Mouse (Mus musculus) frontal cortex, postnatal 14 days (tissue): ENCODE results near the gene Apba1.

Source experiments
- DNase-seq, 2 experiments: peaks; one replicate each; pipeline ENCODE4 v3.0.0; 2022; ENCODE audit warnings: low spot score in 2 of 2

Apba1 gene

DNA sequence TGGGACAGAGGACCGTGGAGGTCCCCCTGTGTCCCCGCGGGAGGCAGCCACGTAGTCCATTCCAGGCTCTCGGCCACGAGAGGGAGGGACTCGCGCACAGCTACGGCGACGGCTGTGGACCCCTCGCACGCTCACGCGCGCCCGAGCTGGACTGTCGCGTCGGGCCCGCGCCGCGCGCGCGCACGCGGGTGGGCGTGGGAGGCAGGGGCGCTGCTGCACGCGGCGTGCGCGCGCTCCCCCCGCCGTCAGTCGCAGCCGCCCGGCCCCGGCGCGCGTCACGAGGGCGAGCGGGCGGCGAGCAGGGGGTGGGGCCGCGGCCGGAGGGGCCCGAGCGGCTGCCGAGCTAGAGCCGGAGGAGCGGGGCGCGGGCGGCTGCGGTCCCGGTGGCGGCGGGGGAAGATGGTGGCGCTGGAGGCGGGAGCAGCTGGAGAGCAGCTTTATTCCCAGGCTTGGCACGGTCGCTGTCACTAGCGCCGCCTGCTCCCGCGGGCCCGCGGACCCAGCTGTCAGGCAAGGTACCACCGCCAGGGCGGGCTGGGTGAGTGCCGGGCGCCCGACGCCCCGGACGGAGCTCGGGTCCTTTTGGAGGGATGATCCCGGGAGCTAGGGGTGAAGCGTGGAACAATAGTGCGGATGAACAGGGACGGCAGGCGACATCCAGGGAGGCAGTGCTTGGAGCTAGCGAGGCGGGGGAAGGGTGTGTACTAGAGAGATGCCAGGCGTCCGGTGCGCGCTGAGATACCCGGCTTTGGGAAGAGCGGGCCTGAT is at the start of gene Apba1:
Gene Apba1, plus strand, starts transcription at position 334 of the 768 bp plus-strand sequence.
- DNase-seq: peak; percentile 58 to 64

GRCm38 (mm10) chr19:23746506-23746905 is 12.2 kb upstream of the Apba1 start:
- no peak for DNase-seq

- DNase-seq: no peak
Measured at GRCm38 (mm10) chr19:23757011-23757410, 1.7 kb upstream of the Apba1 start.

DNA sequence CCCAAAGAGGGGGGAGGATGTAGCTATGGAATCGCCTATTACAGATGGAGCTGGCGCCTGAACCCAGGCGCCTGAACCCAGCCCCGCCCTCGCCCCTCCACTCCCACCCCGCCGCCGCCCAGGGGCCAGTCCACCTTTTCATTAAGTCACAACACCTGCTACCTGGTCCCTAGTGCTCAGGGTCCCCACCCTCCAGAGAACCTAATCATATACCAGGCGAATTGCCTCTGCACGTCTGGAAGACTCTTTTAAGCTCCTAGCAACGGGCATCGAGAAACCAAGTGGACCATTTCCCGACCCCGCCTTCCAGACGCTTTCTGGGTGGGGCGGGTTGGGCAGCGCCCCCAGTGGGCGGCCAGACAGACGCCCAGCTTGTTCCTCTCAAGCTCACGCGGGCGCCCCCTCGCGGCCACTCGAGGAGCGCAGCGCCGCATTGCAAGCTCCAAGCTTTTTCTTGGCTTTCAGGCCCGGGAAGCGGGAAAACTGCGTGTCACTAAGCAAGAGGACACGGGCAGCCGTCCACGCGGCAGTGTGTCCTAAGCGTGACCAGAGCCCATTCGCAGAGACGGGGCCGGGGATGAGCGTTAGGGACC is 630 bp upstream of the Apba1 start:
- peak; percentile 92 to 96 for DNase-seq

DNA sequence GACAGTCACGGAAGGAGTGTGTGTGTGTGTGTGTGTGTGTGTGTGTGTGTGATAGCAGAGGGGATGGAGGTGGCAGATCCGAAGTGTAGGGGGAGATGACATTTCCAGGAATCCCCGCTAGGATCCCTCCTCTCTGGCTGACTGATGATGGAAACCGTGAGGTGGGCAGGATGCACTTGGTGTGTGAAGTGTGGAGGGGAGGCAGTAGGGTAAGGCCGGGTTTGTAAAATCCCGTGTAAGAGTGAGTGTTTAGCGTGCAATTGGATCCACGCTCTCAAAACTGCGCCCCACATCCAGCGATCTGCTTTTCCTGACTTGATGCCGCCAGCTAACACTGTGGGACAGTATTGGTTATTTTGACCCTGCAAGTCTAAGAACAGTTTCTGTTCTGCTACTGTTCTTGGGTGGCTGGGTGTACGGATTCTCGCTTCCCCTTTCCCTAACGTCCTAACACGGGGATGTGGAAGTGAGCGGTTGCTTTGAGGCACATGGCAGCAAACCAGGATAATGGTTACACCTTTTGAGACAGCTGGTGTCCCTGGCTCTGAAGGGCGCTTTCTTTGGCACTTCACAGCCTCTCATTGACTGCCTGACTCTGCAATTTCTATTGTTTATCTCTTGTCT is 747 bp downstream of the Apba1 start:
- DNase-seq: peak in 1 of 2 experiments; percentile 61

GRCm38 (mm10) chr19:23763371-23763770 is 4.7 kb downstream of the Apba1 start:
- DNase-seq: no peak

- DNase-seq: no peak
Measured at GRCm38 (mm10) chr19:23764051-23764450, 5.4 kb downstream of the Apba1 start.

DNA sequence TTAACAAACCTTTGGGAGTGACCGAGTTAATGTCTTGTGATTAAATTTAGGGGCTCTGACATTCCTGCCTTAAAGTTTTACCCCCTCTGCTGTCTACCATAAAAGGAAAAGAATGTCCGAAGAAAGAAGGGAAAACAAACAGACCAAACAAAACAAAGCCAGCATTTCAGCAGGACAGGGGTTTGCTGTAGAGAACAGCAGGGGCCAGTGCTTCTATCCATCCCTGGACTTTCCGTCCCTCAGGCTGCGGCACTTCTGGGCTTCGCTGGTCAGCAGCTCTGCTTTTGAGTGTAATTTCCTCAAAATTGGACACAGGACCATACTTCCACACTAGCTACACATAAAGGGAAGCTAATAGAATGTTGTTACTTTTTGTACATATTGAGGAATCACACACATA is 10.2 kb downstream of the Apba1 start:
- no peak for DNase-seq

DNA sequence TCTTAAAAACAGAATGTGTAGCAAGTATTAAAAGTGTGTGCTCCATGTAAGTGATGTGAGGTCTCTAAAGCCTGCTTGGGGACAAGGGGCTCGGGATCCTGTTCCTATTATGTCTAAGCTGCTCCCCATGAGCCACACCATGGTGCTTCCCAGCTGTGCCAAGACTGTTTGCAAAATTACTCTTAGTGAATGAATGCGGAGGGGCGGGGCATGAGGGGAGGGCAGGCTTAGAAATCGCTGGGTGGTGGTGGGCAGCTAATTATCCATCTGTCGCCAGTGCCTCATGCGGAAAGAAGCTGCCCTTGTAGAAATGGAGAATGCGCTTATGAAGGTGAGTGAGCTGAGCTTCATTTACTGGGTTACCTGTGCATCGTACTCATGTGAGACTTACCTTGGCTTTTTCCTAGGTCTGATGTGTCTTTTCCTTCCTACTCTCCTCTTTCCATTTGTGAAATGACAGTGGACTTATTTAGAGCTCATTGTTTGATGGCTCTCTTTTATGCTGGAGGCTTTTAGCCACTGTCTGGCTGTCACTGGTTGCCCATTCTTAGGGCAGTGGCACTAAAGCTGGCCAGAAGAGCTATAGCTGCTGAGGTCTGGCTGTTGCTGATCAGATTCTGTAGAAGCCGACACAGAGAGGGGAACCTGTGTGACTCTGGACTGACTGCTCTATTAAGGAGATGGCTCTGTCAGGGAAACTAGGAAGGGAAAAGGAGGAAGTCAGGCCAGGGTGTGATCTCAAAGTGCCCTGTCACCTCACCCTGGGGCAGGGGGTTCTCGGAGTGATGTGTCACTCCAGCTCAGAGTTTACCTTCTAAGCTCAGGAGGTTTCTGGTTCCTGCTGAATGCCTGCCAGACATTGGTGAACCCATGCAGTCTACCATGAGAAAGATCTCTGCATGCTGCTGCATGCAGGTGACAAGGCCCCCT is 12.1 kb downstream of the Apba1 start:
- no peak for DNase-seq

GRCm38 (mm10) chr19:23771971-23772370 is 13.3 kb downstream of the Apba1 start:
- no peak for DNase-seq

- no peak for DNase-seq
Measured at GRCm38 (mm10) chr19:23775356-23775755, 16.7 kb downstream of the Apba1 start.

DNA sequence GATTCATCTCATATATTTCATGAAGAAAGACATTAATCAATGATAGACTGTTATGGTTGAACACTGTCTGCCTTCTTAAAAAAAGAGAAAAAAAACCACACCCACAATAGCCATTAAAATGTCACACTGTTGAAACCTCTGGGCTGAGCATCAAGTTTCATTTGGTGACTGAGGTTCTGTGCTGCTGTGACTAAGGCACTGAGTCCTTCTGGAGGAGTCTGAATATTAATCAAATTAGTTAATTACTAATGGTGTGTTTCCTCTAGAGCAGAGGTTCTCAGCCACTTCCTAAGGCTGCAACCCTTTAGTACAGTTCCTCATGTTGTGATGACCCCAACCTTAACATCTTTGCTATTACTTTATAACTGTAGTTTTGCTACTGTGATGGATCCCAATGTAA is 20.4 kb downstream of the Apba1 start:
- no peak for DNase-seq

DNA sequence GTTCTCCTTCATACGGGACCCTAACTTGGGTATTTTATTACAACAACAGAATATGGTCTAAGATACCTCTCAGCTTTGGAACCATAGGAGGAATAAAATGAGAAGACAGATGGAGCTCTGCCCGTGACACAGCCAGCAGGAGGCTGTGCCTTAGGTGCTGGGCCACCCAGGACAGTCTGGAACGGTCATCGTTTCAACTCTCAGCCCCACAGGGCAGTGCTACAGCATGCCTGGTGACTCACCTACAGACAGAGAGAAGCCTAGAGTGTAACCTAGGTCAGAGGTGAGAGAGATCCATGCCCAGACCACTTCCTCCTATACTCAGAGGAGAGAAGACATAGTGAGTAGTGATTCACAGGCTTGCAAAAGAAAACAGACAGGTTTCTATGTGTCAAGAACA is 21.4 kb downstream of the Apba1 start:
- no peak for DNase-seq

- no peak for DNase-seq
Measured at GRCm38 (mm10) chr19:23781968-23782367, 23.3 kb downstream of the Apba1 start.

- DNase-seq: no peak
Measured at GRCm38 (mm10) chr19:23788420-23789132, 29.9 kb downstream of the Apba1 start.

- no peak for DNase-seq
Measured at GRCm38 (mm10) chr19:23791704-23792103, 33.0 kb downstream of the Apba1 start.

- DNase-seq: no peak
Measured at GRCm38 (mm10) chr19:23792559-23792958, 33.9 kb downstream of the Apba1 start.

- peak in 1 of 2 experiments; percentile 25 for DNase-seq
Measured at GRCm38 (mm10) chr19:23794491-23794890, 35.8 kb downstream of the Apba1 start.

DNA sequence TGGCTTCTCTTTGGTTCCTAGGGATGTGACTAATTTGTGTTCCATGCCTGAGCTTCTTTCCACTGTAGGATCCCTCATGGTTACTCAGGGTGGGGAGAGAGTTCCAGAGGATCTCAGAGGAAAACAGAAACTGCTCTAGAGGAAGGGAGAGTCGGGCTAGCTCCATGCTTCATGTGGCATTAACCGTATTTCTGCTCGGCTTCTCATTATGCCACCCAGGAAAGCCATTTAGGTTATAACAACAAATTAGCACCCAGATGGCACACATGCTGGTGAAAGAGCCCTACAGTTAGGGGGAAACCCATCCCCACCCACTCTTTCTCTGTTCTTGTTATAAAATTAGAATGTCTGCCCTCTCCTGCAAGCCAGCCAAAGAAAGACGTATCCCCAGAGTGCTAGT is 36.5 kb downstream of the Apba1 start:
- no peak for DNase-seq

- no peak for DNase-seq
Measured at GRCm38 (mm10) chr19:23801174-23801573, 42.5 kb downstream of the Apba1 start.

GRCm38 (mm10) chr19:23803221-23803870 is 44.7 kb downstream of the Apba1 start:
- no peak for DNase-seq
